Mouse (Mus musculus): ENCODE measurements around the gene Prune2. TPM values are rescaled to one million over a fixed set of nuclear protein-coding genes. Genes with fewer than 3 reads are reported as not detected.

Gene Prune2
- polyA plus RNA-seq, 1 experiment, result 0.48 TPM

DNA sequence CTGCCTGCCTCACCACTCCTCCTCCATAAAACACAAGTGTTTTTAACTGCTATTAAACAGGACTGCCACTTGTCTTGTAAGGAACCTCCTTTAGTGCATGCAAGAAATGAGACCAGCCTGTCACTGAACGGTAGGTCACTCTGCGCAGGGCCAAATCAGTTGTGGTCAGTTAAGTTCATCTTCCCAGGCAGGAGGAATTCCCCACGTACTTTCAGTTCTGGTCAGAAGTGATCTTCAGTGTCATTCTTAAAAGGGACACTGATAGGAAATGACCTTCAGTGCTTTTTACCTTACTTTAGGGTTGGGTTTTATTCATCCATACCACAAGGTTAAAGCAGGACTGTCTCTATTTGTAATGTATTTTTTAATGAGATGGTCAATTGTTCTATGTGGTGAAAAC lies 262.3 kb downstream of the Prune2 start:
- WGBS, result 83% methylated on average over 3 of the region's 3 CpGs
- Histone ChIP-seq H3K27ac (ENCODE audit: insufficient read depth, low read depth, low read length) (no peak overlapping the region), H3K4me1 (ENCODE audit: control insufficient read depth, insufficient read depth, low read length) (no peaks in the 10 kb centered on the region), H3K36me3 (ENCODE audit: control insufficient read depth, insufficient read depth, low read length) (no peaks in the 10 kb centered on the region), H3K4me3 (ENCODE audit: insufficient read depth, low read depth, low read length) (no peak overlapping the region), H3K27me3 (replicated peaks; ENCODE audit: control insufficient read depth, insufficient read depth, low read length) (no peaks in the 10 kb centered on the region)
- no peak for DNase-seq
- no peak for TF ChIP-seq POLR2A (IDR thresholded peaks at IDR 0.05; ENCODE audit: low read depth, low read length)
- TF ChIP-seq CTCF (conservative IDR thresholded peaks at IDR 0.05; ENCODE audit: insufficient read depth, insufficient read length, low read depth, low read length), result no peak

DNA sequence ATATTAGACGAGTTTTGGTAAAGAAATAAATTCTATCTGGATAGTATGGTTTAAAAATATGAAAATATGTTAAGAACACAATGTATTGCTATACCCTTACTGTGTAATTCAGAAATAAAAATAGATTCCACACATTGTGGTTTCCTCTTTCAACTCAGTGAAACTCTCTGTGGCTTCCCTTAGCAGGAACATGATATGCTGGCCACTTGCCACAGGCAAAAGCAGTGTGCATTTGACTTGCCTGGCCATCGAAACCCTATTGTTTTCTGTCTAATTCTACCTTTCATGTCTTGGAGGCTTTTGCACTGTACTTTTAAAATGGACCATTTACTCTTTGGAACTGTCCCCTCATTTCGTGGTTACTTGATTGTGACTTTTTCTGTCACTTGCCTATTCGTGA lies 267.9 kb downstream of the Prune2 start:
- WGBS, result 66% methylated on average over 4 of the region's 4 CpGs
- Histone ChIP-seq H3K27me3 (replicated peaks; ENCODE audit: control insufficient read depth, insufficient read depth, low read length) (no peaks in the 10 kb centered on the region), H3K36me3 (ENCODE audit: control insufficient read depth, insufficient read depth, low read length) (no peaks in the 10 kb centered on the region), H3K27ac (ENCODE audit: insufficient read depth, low read depth, low read length) (no peak overlapping the region), H3K4me3 (ENCODE audit: insufficient read depth, low read depth, low read length) (no peak overlapping the region), H3K4me1 (ENCODE audit: control insufficient read depth, insufficient read depth, low read length) (no peaks in the 10 kb centered on the region)
- peak; percentile 8 for DNase-seq
- TF ChIP-seq CTCF (conservative IDR thresholded peaks at IDR 0.05; ENCODE audit: insufficient read depth, insufficient read length, low read depth, low read length) (no peak), POLR2A (IDR thresholded peaks at IDR 0.05; ENCODE audit: low read depth, low read length) (no peak)

DNA sequence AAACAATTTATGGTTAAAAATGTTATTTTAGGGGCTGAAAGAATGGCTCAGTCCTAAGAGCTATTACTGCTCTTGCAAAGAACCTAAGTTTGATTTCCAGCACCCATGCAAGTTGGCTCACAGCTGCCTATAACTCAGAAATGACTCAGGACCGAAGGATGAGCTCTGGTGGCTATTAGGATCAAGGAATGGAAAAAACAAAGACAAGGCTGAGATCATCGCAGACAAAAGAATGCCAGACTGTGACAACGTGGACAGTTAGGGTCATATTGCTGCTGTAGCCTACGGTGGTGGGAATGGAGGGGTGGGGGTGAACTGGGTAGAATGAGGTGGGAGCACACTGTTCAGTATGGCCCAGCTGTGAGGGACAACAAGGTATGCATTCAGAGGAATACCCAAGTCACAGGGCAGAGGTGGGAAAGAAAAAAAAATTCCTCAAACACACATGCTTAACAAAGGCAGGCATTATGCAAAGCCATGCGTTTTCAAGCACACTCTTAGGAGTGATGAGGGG lies 269.7 kb downstream of the Prune2 start:
- no peak for DNase-seq
- no peak overlapping the region for H3K4me3 ChIP-seq (ENCODE audit: insufficient read depth, low read depth, low read length)
- 65% methylated on average over 5 of the region's 5 CpGs for WGBS
- no peaks in the 10 kb centered on the region for H3K27me3 ChIP-seq (replicated peaks; ENCODE audit: control insufficient read depth, insufficient read depth, low read length)
- H3K36me3 ChIP-seq (ENCODE audit: control insufficient read depth, insufficient read depth, low read length), result no peaks in the 10 kb centered on the region
- H3K27ac ChIP-seq (ENCODE audit: insufficient read depth, low read depth, low read length), result no peak overlapping the region
- TF ChIP-seq POLR2A (IDR thresholded peaks at IDR 0.05; ENCODE audit: low read depth, low read length), result no peak
- no peak for TF ChIP-seq CTCF (conservative IDR thresholded peaks at IDR 0.05; ENCODE audit: insufficient read depth, insufficient read length, low read depth, low read length)
- H3K4me1 ChIP-seq (ENCODE audit: control insufficient read depth, insufficient read depth, low read length), result no peaks in the 10 kb centered on the region

DNA sequence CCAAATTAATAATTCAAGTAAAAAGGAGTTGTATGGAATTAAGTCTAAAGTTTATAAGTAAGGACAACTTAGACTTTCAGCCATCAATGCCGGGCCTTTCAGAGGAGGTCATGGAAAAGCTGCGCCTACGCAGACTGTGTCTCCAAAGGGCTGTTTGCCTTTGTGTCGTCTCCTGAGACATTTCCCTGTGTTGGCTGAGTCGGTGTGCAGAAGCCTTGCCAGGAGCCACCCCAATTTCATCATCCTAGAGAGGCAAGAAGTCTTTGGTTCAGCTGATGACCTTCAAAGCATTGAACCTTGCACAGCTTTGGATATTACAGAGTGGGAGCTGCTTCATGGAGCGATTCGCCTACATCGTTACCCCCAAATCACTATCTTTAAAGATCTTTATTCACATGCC lies 270.2 kb downstream of the Prune2 start:
- H3K4me1 ChIP-seq (ENCODE audit: control insufficient read depth, insufficient read depth, low read length), result no peaks in the 10 kb centered on the region
- no peaks in the 10 kb centered on the region for H3K36me3 ChIP-seq (ENCODE audit: control insufficient read depth, insufficient read depth, low read length)
- no peak overlapping the region for H3K27ac ChIP-seq (ENCODE audit: insufficient read depth, low read depth, low read length)
- WGBS, result 84% methylated on average over 8 of the region's 8 CpGs
- TF ChIP-seq POLR2A (IDR thresholded peaks at IDR 0.05; ENCODE audit: low read depth, low read length), result no peak
- TF ChIP-seq CTCF (conservative IDR thresholded peaks at IDR 0.05; ENCODE audit: insufficient read depth, insufficient read length, low read depth, low read length), result no peak
- H3K27me3 ChIP-seq (replicated peaks; ENCODE audit: control insufficient read depth, insufficient read depth, low read length), result no peaks in the 10 kb centered on the region
- DNase-seq, result no peak
- H3K4me3 ChIP-seq (ENCODE audit: insufficient read depth, low read depth, low read length), result no peak overlapping the region

DNA sequence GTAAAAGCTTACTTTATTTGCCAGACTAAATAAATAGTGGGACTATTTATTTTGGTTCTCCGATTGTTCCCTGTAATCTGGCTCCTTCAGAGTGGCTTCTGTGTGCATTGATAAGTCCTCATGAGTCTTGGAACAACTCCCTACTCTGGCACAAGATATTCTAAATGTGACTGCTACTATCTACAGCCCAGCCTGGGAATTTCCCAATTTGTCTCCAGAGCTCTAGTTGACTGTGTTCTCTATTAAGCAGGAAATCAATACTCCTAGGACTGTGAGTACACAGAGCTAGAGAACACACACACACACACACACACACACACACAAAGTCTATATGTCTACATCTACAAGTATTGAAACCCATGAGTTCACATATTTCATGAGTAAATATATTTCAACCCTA lies 274.1 kb downstream of the Prune2 start:
- DNase-seq, result no peak
- Histone ChIP-seq H3K36me3 (ENCODE audit: control insufficient read depth, insufficient read depth, low read length) (no peaks in the 10 kb centered on the region), H3K4me1 (ENCODE audit: control insufficient read depth, insufficient read depth, low read length) (no peaks in the 10 kb centered on the region), H3K4me3 (ENCODE audit: insufficient read depth, low read depth, low read length) (no peak overlapping the region), H3K27ac (ENCODE audit: insufficient read depth, low read depth, low read length) (no peak overlapping the region), H3K27me3 (replicated peaks; ENCODE audit: control insufficient read depth, insufficient read depth, low read length) (no peaks in the 10 kb centered on the region)
- TF ChIP-seq CTCF (conservative IDR thresholded peaks at IDR 0.05; ENCODE audit: insufficient read depth, insufficient read length, low read depth, low read length), result no peak
- WGBS, result 82% methylated on average over 1 of the region's 1 CpGs

DNA sequence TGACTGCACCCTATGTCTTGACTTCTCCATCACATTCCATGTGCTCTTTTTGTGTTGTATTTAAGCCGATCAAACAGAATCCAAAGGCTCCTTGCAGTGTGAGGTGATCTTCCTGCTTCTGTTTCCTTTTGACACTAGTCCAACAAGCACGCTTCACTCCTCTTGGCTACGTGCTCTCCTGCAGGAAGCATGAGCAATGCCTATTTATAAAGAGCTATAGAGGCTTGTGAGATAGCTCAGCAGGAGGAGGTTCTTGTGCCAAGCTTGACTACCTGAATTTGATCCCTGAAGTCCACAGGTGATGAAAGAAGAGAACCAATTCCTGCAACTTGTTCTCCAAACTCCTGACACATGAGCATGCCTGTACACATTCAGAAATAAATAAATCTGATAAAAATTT lies 282.6 kb downstream of the Prune2 start:
- no peak for TF ChIP-seq CTCF (conservative IDR thresholded peaks at IDR 0.05; ENCODE audit: insufficient read depth, insufficient read length, low read depth, low read length)
- no peak for TF ChIP-seq POLR2A (IDR thresholded peaks at IDR 0.05; ENCODE audit: low read depth, low read length)
- no peak overlapping the region for H3K27ac ChIP-seq (ENCODE audit: insufficient read depth, low read depth, low read length)
- H3K4me3 ChIP-seq (ENCODE audit: insufficient read depth, low read depth, low read length), result no peak overlapping the region
- H3K4me1 ChIP-seq (ENCODE audit: control insufficient read depth, insufficient read depth, low read length), result no peaks in the 10 kb centered on the region
- H3K36me3 ChIP-seq (ENCODE audit: control insufficient read depth, insufficient read depth, low read length), result no peaks in the 10 kb centered on the region
- 76% methylated on average over 3 of the region's 3 CpGs for WGBS
- H3K27me3 ChIP-seq (replicated peaks; ENCODE audit: control insufficient read depth, insufficient read depth, low read length), result no peaks in the 10 kb centered on the region
- DNase-seq, result peak; percentile 8

DNA sequence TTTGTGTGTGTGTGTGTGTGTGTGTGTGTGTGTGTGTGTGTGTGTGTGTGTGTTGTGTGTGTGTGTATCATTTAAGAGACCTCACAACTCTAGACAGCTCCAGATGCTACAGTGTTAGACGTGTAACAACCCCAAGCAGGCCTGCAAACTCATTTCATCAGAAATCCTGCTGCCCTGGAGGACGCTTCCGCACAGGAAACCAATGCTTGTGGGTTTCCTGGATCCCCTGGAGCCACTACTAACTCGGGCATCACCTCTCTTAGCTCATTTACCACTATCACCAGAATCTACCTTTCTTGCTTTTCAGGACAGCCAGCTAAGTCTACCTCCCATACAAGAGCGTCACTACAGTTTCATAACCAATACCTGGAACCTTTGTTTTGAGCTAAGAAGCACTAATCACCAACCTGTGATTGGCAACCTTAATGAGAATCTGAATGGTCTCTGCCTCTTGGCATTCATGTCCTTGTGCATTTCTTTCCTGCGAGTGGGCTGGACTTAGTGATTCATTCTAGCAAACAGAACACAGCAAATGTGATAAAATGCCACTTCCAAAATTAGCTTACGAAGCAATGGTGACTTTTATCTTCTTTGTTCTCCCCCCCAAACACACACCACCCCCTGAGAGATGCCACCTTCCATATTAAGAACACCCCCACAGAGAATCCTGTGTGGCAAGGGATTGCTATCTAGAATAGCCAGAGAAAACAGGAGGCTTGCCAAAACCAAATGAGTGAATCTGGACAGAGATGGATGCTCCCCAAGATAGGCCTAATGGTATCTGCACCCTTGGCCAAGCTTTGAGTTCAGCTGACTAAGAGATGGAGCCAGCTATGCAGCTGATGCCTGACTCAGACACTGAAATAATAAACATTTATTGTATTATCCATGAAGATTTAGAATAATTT lies 284.5 kb downstream of the Prune2 start:
- Histone ChIP-seq H3K4me3 (ENCODE audit: insufficient read depth, low read depth, low read length) (no peak overlapping the region), H3K27ac (ENCODE audit: insufficient read depth, low read depth, low read length) (no peak overlapping the region), H3K36me3 (ENCODE audit: control insufficient read depth, insufficient read depth, low read length) (no peaks in the 10 kb centered on the region), H3K4me1 (ENCODE audit: control insufficient read depth, insufficient read depth, low read length) (no peaks in the 10 kb centered on the region), H3K27me3 (replicated peaks; ENCODE audit: control insufficient read depth, insufficient read depth, low read length) (no peaks in the 10 kb centered on the region)
- DNase-seq, result no peak
- 87% methylated on average over 7 of the region's 7 CpGs for WGBS
- TF ChIP-seq POLR2A (IDR thresholded peaks at IDR 0.05; ENCODE audit: low read depth, low read length), result no peak
- TF ChIP-seq CTCF (conservative IDR thresholded peaks at IDR 0.05; ENCODE audit: insufficient read depth, insufficient read length, low read depth, low read length), result no peak
